ENCODE assay signal across 8 mouse cellular contexts in genomic region chr19:5730314-5731186, GRCm38 (mm10). TPM values are rescaled to one million over a fixed set of nuclear protein-coding genes. Genes with fewer than 3 reads are reported as not detected.
DNase-seq lines count a peak whose midpoint lies in the region; ATAC-seq and TF ChIP-seq lines count a peak whose summit lies in the region.

No protein-coding gene starts in this region.

- no peak for TF ChIP-seq POLR2A in bone marrow macrophage, adult 2 months (IDR thresholded peaks at IDR 0.05; ENCODE audit: borderline replicate concordance, low read depth, low read length)
- no peak for TF ChIP-seq POLR2A in olfactory bulb, adult 2 months (IDR thresholded peaks at IDR 0.05; ENCODE audit: insufficient read depth, low read depth, low read length)

- peak overlapping the region; percentile 92 for H3K4me3 ChIP-seq in bone marrow macrophage, adult 2 months (ENCODE audit: insufficient read depth, low read length)
- H3K4me3 ChIP-seq in forebrain, embryonic 16.5 days (replicated peaks; ENCODE audit: low read length), result peak overlapping the region; percentile 78
- H3K4me3 ChIP-seq in limb, embryonic 10.5 days, result peak overlapping the region; percentile 97
- H3K4me3 ChIP-seq in olfactory bulb, adult 2 months (ENCODE audit: insufficient read depth, low read depth, low read length), result peak overlapping the region; percentile 56

- ATAC-seq in forebrain, embryonic 16.5 days, result no peak

- peaks cover 14% of the 10 kb centered on the region; the same call in 1 of the 2 replicates for H3K4me1 ChIP-seq in bone marrow macrophage, adult 2 months (ENCODE audit: control insufficient read depth, insufficient read depth, low read length)
- peaks cover 51% of the 10 kb centered on the region for H3K4me1 ChIP-seq in forebrain, embryonic 16.5 days (replicated peaks; ENCODE audit: control insufficient read depth, insufficient read depth, low read length)
- H3K4me1 ChIP-seq in limb, embryonic 10.5 days, result peaks cover 61% of the 10 kb centered on the region
- peaks cover 31% of the 10 kb centered on the region for H3K4me1 ChIP-seq in olfactory bulb, adult 2 months (ENCODE audit: control insufficient read depth, insufficient read depth, low read length)

- H3K4me2 ChIP-seq in forebrain, embryonic 16.5 days (ENCODE audit: low read length), result peak overlapping the region; percentile 97

- no peak for TF ChIP-seq CTCF in bone marrow macrophage, adult 2 months (IDR thresholded peaks at IDR 0.05; ENCODE audit: low read depth, low read length)
- TF ChIP-seq CTCF in olfactory bulb, adult 2 months (IDR thresholded peaks at IDR 0.05; ENCODE audit: insufficient read depth, low read depth, low read length), result no peak

- H3K9me3 ChIP-seq in forebrain, embryonic 16.5 days (ENCODE audit: control insufficient read depth, low read length), result no peaks in the 10 kb centered on the region
- no peaks in the 10 kb centered on the region for H3K9me3 ChIP-seq in limb, embryonic 10.5 days (replicated peaks)

- H3K27me3 ChIP-seq in forebrain, embryonic 16.5 days (replicated peaks; ENCODE audit: control insufficient read depth, insufficient read depth, low read length), result no peaks in the 10 kb centered on the region
- H3K27me3 ChIP-seq in limb, embryonic 10.5 days (ENCODE audit: low read depth, poor library complexity, severe bottlenecking), result no peaks in the 10 kb centered on the region

- peak overlapping the region; percentile 52 for H3K9ac ChIP-seq in forebrain, embryonic 16.5 days (replicated peaks; ENCODE audit: low read depth, low read length)

- H3K36me3 ChIP-seq in forebrain, embryonic 16.5 days (ENCODE audit: control insufficient read depth, insufficient read depth), result no peaks in the 10 kb centered on the region
- H3K36me3 ChIP-seq in limb, embryonic 10.5 days, result peaks cover 25% of the 10 kb centered on the region

- WGBS in forebrain, embryonic 16.5 days, result 76% methylated on average over 29 of the region's 29 CpGs
- 78% methylated on average over 29 of the region's 29 CpGs for WGBS in limb, embryonic 10.5 days
- 71% methylated on average over 29 of the region's 29 CpGs for WGBS in olfactory bulb, adult 2 months

- no peak overlapping the region for H3K27ac ChIP-seq in bone marrow macrophage, adult 2 months (ENCODE audit: insufficient read depth, low read depth, low read length)
- no peak overlapping the region for H3K27ac ChIP-seq in forebrain, embryonic 16.5 days (ENCODE audit: low read length)
- no peak overlapping the region; the same call in 1 of the 2 replicates for H3K27ac ChIP-seq in limb, embryonic 10.5 days
- no peak overlapping the region for H3K27ac ChIP-seq in olfactory bulb, adult 2 months (ENCODE audit: insufficient read depth, low read depth, low read length)

- peak; percentile 24 for DNase-seq in kidney, adult 11 months
- DNase-seq in kidney, adult 8-10 months, result no peak
- no peak for DNase-seq in limb, embryonic 10.5 days (ENCODE audit: low spot score)
- DNase-seq in frontal cortex, postnatal 25 days (ENCODE audit: low spot score in 2 of 2), result no peak
- no peak for DNase-seq in frontal cortex, postnatal 36 days (ENCODE audit: low spot score in 2 of 2)

RNA-seq across cellular contexts. Expression of gene Fam89b, which starts 1.1 kb away (rescaled TPM):
- polyA plus RNA-seq in bone marrow macrophage, adult 2 months (2012; ENCODE audit: insufficient read depth, insufficient read length, missing spikeins), result 167 and 176 TPM in 2 replicates
- 170 and 177 TPM in 2 replicates for polyA plus RNA-seq in forebrain, embryonic 16.5 days (2015; fragmentation: Nextera tagmentation; extraction: Ambion mirVana)
- polyA plus RNA-seq in limb, embryonic 10.5 days (2016; fragmentation: Nextera tagmentation; extraction: Ambion mirVana), result 158 TPM in 2 replicates
- not detected in 2 replicates for polyA plus RNA-seq in olfactory bulb, adult 2 months (2012; ENCODE audit: insufficient read depth, insufficient read length, low replicate concordance, missing spikeins)

RNA-seq across cellular contexts. Expression of gene Ehbp1l1, which starts 4.4 kb away (rescaled TPM):
- 123 and 125 TPM in 2 replicates for polyA plus RNA-seq in bone marrow macrophage, adult 2 months (2012; ENCODE audit: insufficient read depth, insufficient read length, missing spikeins)
- 12.0 and 20.0 TPM in 2 replicates for polyA plus RNA-seq in forebrain, embryonic 16.5 days (2015; fragmentation: Nextera tagmentation; extraction: Ambion mirVana)
- polyA plus RNA-seq in limb, embryonic 10.5 days (2016; fragmentation: Nextera tagmentation; extraction: Ambion mirVana), result 8.4 and 9.2 TPM in 2 replicates
- polyA plus RNA-seq in olfactory bulb, adult 2 months (2012; ENCODE audit: insufficient read depth, insufficient read length, low replicate concordance, missing spikeins), result not detected in 2 replicates

RNA-seq across cellular contexts. Expression of gene Ltbp3, which starts 10.2 kb away (rescaled TPM):
- polyA plus RNA-seq in bone marrow macrophage, adult 2 months (2012; ENCODE audit: insufficient read depth, insufficient read length, missing spikeins), result 11.4 and 15.7 TPM in 2 replicates
- 11.4 and 11.6 TPM in 2 replicates for polyA plus RNA-seq in forebrain, embryonic 16.5 days (2015; fragmentation: Nextera tagmentation; extraction: Ambion mirVana)
- polyA plus RNA-seq in limb, embryonic 10.5 days (2016; fragmentation: Nextera tagmentation; extraction: Ambion mirVana), result 2.2 and 3.4 TPM in 2 replicates
- polyA plus RNA-seq in olfactory bulb, adult 2 months (2012; ENCODE audit: insufficient read depth, insufficient read length, low replicate concordance, missing spikeins), result not detected in 2 replicates

RNA-seq across cellular contexts. Expression of gene Kcnk7, which starts 26.4 kb away (rescaled TPM):
- not detected in 2 replicates for polyA plus RNA-seq in bone marrow macrophage, adult 2 months (2012; ENCODE audit: insufficient read depth, insufficient read length, missing spikeins)
- 0.24 and 0.48 TPM in 2 replicates for polyA plus RNA-seq in forebrain, embryonic 16.5 days (2015; fragmentation: Nextera tagmentation; extraction: Ambion mirVana)
- not detected in 2 replicates for polyA plus RNA-seq in limb, embryonic 10.5 days (2016; fragmentation: Nextera tagmentation; extraction: Ambion mirVana)
- polyA plus RNA-seq in olfactory bulb, adult 2 months (2012; ENCODE audit: insufficient read depth, insufficient read length, low replicate concordance, missing spikeins), result not detected in 2 replicates

RNA-seq across cellular contexts. Expression of gene Scyl1, which starts 40.7 kb away (rescaled TPM):
- 46.7 and 48.3 TPM in 2 replicates for polyA plus RNA-seq in bone marrow macrophage, adult 2 months (2012; ENCODE audit: insufficient read depth, insufficient read length, missing spikeins)
- polyA plus RNA-seq in forebrain, embryonic 16.5 days (2015; fragmentation: Nextera tagmentation; extraction: Ambion mirVana), result 66.2 and 79.4 TPM in 2 replicates
- 71.6 and 78.5 TPM in 2 replicates for polyA plus RNA-seq in limb, embryonic 10.5 days (2016; fragmentation: Nextera tagmentation; extraction: Ambion mirVana)
- polyA plus RNA-seq in olfactory bulb, adult 2 months (2012; ENCODE audit: insufficient read depth, insufficient read length, low replicate concordance, missing spikeins), result not detected in 2 replicates
